Mouse (Mus musculus): Measurements from ENCODE around the gene Sprr3.
"Not testable (repeated sequence)": the region's sequence is repeated elsewhere in the genome, so short reads cannot be mapped to it uniquely, and the experiment has no call there.

Sprr3 gene

GRCm38 (mm10) chr3:92458620-92459019 lies at the start of gene Sprr3:
Sprr3 (minus strand) TSS chr3:92458720.
- DNase-seq, result no peak

GRCm38 (mm10) chr3:92508185-92508584 lies 49.7 kb upstream of the Sprr3 start:
- DNase-seq, result no peak

GRCm38 (mm10) chr3:92503528-92503927 lies 45.0 kb upstream of the Sprr3 start:
- no peak for DNase-seq

- no peak for DNase-seq
These were observed 41.9 kb upstream of the Sprr3 start, which contains the start of gene Sprr4 for GRCm38 (mm10) chr3:92500393-92500792. Sprr4 (minus strand) TSS chr3:92500493.

GRCm38 (mm10) chr3:92490262-92490661 lies 31.7 kb upstream of the Sprr3 start:
- not testable (repeated sequence) for DNase-seq

GRCm38 (mm10) chr3:92486307-92486706 lies 27.8 kb upstream of the Sprr3 start:
- DNase-seq, result no peak

- no peak for DNase-seq
These were observed 27.3 kb upstream of the Sprr3 start, which contains the start of gene Sprr1a for GRCm38 (mm10) chr3:92485863-92486262. Sprr1a (minus strand) TSS chr3:92485895.

GRCm38 (mm10) chr3:92481249-92481648 lies 22.7 kb upstream of the Sprr3 start:
- peak; percentile 9 for DNase-seq

GRCm38 (mm10) chr3:92470111-92470510 lies 11.6 kb upstream of the Sprr3 start:
- no peak for DNase-seq

GRCm38 (mm10) chr3:92467424-92467823 lies 8.9 kb upstream of the Sprr3 start:
- no peak for DNase-seq

GRCm38 (mm10) chr3:92466576-92466975 lies 8.1 kb upstream of the Sprr3 start:
- no peak for DNase-seq

- no peak for DNase-seq
These were observed 3.4 kb downstream of the Sprr3 start for GRCm38 (mm10) chr3:92455151-92455550.

GRCm38 (mm10) chr3:92440177-92440576 lies 18.3 kb downstream of the Sprr3 start:
- no peak for DNase-seq

GRCm38 (mm10) chr3:92438689-92439088 lies 19.8 kb downstream of the Sprr3 start, which contains the start of gene Sprr1b:
Sprr1b (minus strand) TSS chr3:92438789.
- no peak for DNase-seq

GRCm38 (mm10) chr3:92432282-92432681 lies 26.2 kb downstream of the Sprr3 start, which contains the start of gene Sprr2k:
Sprr2k (plus strand) TSS chr3:92432582.
- no peak for DNase-seq

GRCm38 (mm10) chr3:92429323-92429722 lies 29.2 kb downstream of the Sprr3 start, which contains the start of gene Gm9774:
Gm9774 (minus strand) TSS chr3:92429423.
- DNase-seq, result no peak

- DNase-seq, result no peak
These were observed 40.7 kb downstream of the Sprr3 start, which contains the start of gene Sprr2j-ps for GRCm38 (mm10) chr3:92417782-92418181. Sprr2j-ps (plus strand) TSS chr3:92418082.

GRCm38 (mm10) chr3:92407691-92408090 lies 50.8 kb downstream of the Sprr3 start, which contains the start of gene Sprr2i:
Sprr2i (plus strand) TSS chr3:92407991.
- no peak for DNase-seq
